Mouse (Mus musculus): ENCODE data around the gene Atl2. TPM values are rescaled to one million over a fixed set of nuclear protein-coding genes. Genes with fewer than 3 reads are reported as not detected.

Gene Atl2
- total RNA-seq, 2 experiments from 2014 or later: 16.7 to 21.6 TPM

DNA sequence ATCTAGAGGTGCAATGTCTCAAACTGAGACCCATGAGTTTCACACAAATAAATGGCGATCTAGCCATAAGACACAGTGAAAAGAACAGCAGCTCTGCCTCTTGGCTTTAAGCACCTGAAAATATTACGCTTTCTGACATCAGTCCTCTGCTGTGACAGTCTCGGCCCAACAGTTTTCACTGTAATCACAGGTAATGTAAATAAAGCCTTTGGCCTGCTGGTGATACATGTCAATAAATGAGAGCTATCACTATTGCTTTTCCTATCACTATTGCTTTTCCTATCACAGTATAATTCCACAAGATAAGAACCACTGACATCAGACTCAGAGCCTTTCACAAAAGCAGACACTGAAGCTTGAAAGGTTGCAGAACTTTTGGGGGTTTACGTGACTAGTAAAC is 8.7 kb upstream of the Atl2 start:
- ATAC-seq (replicated peaks; ENCODE audit: low FRiP score, poor library complexity, severe bottlenecking): no peak

DNA sequence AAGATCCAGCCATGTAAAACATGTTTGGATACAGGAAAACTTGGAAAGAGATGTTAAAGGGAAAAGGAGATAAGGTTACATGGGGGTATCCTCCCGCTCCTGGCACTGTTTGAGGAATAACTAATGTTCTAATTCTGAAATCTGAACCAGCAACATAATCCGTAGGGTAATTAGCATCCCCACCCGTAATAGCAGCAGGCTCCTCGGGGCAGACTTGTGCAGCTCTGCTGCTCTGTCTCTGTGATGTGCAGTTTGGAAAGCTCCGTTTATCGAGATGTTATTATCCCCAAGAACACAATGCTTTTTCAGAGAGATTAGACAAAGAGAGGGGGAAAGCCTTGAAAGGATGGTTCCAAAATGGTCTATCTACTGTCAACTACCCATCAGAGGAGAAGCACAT is 5.3 kb upstream of the Atl2 start:
- no peak for ATAC-seq (replicated peaks; ENCODE audit: low FRiP score, poor library complexity, severe bottlenecking)

DNA sequence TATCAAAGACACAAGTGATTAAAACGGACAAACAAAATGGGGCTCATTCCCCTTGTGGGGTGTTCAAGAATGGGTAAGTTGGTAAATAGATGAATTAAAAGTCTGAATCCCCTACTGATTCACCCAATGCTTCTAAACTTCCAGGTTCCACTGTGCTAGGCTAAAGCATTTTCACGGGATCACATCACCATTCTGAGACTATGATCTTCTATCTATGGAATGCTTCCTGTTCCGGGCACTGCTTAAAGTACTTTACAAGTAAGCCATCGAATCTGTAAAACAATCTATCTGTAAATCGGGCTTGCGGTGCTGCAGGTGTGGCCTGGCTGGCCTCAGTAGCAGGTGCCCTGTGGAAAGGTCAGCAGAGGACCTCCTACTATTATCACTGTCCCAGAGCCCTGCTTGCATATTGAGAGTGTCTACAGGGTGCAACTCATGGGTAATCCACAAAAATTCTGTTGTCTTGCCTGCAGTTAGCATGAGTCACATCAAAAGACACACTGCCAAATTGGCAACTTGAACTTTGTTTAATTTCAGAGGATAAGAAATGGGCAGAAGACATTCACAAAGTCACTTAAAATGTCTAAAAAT is 2.3 kb upstream of the Atl2 start:
- ATAC-seq (replicated peaks; ENCODE audit: low FRiP score, poor library complexity, severe bottlenecking): no peak

DNA sequence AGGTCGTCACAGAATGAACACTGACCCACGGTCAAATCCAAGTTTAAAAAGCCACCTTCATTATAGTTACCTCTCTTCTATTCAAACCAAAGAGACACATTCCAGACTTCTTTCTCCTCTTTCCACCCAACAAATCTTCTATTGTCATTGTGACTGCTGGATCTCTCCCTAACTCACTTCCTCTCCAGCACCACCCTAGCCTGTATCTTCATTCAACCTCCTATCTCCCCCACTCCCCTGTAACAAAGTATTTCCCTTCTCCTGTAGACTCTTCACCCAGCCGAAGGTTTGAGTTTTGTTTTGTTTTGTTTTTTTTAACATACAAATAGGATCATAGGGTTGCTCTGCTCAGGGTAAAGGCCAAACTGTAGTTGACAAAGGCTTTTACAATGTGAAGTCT is 1.7 kb upstream of the Atl2 start:
- ATAC-seq (replicated peaks; ENCODE audit: low FRiP score, poor library complexity, severe bottlenecking): no peak

DNA sequence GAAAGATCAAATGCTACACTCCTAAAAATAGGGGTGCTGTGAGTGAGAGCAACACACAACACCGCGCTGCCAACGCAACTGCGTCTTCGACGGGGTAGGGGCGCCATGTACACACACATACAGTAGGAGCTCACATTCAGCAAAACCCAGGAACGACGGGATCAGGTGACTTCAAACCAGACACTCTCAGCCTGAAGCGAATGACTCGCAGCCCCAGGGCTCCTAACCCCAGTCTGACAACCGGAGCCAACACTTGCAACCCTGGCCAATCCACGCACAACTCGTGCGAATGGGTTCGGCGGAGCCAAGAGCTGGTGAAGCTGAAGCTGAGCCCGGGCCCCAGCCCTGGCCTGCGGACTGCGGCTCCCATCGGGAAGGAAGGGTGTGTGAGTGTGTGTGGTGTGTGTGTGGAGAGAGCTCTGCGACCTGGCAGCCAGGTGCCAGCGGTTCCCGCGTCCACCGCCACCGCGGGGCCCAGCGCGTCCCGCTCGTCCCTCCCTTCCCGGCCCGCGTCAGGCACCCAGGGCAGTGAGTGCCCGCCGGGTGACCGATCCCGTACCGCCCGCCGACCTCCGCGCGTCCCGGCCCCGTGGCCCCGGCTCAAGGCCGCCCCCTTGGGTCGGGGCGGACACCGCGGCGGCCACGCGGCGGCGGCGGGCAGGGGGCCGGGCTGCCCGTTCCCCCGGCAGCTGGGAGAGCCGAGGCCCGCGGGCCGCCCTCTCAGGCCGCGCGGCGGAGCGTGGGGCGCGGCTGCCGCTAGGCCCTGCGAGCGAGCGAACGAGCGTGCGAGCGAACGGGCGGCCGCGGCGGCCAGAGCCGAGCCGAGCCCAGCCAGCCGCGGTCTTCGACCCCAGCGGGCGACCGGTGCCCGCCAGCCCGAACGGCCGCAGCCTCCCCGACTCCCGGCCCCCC is 696 bp downstream of the Atl2 start:
- peak; percentile 58 for ATAC-seq (replicated peaks; ENCODE audit: low FRiP score, poor library complexity, severe bottlenecking)

DNA sequence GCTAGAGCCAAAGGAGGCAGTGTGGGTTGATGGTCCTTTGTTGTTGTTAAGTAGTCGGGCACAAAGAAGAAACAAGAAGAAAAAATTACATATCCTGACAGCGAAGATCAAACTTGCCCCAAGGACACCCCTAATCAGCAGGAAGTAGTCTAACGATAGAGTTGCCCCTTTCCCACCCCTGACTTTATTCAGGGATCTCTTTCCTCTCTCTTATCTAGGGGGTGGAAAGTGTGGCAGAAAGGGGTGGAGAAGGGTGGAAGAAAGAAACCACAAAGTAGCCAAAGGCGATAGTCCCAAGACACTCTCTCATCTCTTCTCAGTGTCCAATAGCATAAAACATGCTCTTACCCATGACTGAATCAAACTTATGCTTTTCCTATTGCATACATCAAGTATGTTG is 1.9 kb downstream of the Atl2 start:
- no peak for ATAC-seq (replicated peaks; ENCODE audit: low FRiP score, poor library complexity, severe bottlenecking)

DNA sequence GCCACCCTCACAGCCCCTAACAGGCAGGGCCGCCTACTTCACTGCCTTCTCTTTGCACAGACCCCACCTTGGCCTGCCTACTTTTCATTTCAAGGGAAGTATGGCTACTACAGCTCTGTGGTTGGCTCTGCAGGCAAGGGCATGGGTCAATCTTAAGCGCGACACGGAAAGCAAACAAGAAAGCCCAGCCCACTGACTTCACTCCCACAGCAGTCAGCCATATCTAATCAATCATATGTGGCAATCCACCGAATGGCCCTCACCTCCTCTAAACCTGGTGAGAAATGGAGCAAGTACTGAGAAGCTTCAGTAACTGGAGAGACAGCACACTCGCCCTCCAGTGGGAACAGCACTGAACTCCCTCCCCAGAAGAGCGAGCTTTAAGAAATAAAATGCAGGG is 4.0 kb downstream of the Atl2 start:
- ATAC-seq (replicated peaks; ENCODE audit: low FRiP score, poor library complexity, severe bottlenecking): no peak

DNA sequence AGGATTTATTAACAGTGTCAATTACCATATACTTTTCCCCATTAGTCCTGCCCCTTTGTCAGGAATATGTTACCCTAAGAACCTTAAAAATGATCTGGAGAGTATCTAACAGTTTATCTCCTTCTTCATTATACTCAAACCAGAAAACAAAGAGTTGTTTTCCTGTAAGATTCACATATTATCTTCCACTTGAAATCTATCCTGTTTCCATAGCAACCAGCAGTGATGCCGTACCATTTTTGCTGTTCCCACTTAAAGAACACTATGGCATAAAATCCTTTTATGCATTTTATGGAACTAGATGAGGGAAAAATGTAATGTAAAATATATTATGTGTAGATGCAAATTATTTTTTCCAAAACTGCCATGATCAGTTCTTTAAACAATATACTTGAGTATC is 8.0 kb downstream of the Atl2 start:
- no peak for ATAC-seq (replicated peaks; ENCODE audit: low FRiP score, poor library complexity, severe bottlenecking)

DNA sequence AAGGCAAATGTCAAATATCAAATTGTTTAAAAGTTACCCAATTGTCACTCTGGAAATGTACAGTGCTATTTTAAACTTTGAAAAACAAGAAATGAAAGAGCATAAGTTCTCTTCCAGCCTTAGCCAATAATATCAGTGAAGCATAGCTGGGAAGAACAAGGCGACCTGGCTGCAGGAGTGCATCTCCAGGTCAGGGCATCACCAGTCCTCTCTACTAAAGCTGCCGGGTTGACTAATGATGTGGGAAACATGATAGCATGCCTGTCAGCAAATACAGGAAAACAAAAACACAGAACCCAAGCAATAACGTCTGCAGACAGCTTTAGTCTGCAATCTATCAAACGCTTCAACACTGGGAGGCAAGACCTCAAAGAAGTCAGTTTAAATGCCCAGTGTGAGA is 12.7 kb downstream of the Atl2 start:
- ATAC-seq (replicated peaks; ENCODE audit: low FRiP score, poor library complexity, severe bottlenecking): no peak

DNA sequence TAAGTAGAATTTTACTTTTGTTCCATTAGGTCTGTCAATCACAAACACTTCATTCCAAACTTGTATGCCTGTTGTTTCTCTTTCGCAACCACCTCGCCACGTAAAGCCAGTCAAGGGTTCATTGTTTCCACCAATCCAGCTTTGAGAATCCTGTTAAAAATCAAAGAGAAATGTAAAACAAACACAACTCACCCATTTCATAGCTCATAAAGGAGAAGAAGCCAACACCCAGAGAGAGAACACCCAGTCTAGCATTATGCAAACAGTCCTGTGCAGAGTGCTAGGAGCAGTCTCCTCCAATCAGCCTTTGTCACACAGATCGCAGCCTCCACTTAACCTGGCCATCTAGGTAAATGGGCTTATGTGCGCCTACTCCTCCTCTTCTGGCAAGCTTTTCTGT is 30.9 kb downstream of the Atl2 start:
- ATAC-seq (replicated peaks; ENCODE audit: low FRiP score, poor library complexity, severe bottlenecking): no peak

DNA sequence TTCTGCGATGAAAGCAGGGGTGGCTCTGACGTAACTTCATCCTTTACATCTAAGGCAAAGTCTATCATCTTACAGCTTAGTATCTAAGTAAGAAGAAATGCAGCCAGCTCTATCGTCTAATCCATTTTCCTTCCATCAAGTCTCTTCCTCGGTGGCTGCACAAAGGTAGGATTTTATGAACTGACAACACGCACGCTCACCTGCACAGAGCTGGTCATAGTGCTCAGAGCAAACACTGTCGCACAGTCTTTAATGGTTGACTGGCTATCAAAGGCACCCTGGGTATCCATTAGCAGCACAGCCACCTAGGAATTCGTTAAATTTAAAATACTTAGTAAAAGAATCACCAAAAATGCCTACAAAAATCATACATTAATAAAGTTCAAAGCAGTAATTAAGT is 31.4 kb downstream of the Atl2 start:
- no peak for ATAC-seq (replicated peaks; ENCODE audit: low FRiP score, poor library complexity, severe bottlenecking)

DNA sequence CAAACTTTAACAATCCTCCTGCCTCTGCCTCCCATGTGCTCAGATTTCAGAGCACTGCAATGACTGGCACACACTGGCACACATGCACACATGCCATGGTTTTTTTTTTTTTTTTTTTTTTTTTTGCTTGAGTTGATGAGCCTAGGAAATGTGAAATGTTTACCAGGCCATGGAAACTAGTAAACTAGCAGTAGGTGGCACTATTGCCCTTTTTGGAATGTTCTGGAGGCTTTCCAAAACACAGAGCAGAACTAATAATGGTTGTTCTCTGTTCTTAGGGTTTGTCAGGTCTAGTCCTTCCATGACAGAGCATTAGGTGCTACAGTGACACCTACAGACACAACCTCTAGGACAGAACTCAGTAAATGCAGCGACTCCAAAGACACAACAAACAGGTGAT is 33.9 kb downstream of the Atl2 start:
- ATAC-seq (replicated peaks; ENCODE audit: low FRiP score, poor library complexity, severe bottlenecking): no peak

DNA sequence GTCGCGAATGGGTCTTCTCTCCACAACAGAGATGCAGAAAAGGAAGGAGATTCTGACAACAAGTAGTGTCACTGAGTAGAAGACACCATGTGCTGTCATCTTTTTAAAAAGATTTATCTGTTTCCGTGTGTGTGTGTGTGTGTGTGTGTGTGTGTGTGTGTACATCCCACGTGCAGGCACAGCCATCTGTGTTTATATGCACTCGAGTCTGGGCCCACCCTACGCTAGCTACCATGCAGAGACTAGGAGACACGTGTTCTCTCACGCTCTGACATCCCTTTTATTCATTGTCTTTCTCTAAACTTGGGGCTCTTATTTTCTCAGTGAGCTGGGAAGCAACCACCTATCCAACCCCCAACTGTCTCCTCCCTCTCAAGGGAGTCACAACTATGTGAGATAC is 40.4 kb downstream of the Atl2 start:
- no peak for ATAC-seq (replicated peaks; ENCODE audit: low FRiP score, poor library complexity, severe bottlenecking)

DNA sequence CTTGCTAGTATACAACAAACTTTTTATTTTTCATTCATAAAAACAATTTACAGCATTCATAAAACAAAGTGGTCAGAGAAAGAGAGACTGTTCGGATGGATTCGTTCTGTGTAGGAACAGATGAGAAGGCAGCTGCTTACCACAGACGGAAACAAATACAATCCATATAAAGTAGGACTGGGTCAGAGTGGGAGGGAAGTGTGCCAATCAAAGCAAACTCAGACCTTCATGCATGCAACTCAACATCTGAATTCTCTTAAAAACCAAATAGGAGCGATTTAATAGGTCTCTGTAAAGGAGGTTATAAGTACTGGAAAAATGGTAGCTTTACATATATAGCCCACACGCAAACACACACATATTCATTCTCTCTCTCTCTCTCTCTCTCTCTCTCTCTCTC is 47.5 kb downstream of the Atl2 start:
- no peak for ATAC-seq (replicated peaks; ENCODE audit: low FRiP score, poor library complexity, severe bottlenecking)

DNA sequence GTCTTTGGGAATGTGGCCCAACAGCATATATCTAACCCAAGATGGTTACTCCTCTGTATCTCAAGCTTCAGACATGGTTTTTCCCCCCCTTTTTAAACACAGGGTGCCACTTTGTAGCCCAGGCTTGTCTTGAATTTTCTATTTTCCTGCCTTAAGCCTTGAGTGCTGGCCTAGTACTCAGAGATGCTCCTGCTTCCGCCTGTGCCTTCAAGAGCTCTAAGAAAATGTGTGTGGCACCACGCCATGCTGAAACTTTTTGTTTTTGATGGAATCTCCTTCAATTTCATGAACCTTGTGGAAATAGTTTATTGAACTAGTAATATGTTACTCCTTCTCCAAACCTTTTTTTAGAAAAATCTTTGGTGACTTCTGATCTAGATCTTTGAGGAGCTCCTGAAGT is 49.7 kb downstream of the Atl2 start:
- ATAC-seq (replicated peaks; ENCODE audit: low FRiP score, poor library complexity, severe bottlenecking): no peak

DNA sequence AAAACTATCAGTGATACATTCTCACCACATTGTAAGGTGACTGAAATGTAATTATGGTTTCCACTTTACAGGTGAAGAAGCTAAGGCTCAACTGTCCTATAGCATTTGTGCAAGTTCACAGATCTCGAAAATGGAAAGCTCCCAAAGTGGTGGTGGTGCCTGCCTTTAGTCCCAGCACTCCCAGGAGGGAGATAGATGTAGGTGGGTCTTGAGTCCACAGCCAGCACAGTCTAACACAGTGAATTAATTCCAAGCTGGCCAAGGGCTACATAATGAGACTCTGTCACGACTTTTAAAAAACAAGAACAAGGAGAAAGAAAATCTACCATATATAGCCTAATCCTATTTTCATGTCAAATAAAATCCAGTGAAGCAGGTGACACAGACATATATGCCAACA is 50.2 kb downstream of the Atl2 start:
- ATAC-seq (replicated peaks; ENCODE audit: low FRiP score, poor library complexity, severe bottlenecking): no peak

DNA sequence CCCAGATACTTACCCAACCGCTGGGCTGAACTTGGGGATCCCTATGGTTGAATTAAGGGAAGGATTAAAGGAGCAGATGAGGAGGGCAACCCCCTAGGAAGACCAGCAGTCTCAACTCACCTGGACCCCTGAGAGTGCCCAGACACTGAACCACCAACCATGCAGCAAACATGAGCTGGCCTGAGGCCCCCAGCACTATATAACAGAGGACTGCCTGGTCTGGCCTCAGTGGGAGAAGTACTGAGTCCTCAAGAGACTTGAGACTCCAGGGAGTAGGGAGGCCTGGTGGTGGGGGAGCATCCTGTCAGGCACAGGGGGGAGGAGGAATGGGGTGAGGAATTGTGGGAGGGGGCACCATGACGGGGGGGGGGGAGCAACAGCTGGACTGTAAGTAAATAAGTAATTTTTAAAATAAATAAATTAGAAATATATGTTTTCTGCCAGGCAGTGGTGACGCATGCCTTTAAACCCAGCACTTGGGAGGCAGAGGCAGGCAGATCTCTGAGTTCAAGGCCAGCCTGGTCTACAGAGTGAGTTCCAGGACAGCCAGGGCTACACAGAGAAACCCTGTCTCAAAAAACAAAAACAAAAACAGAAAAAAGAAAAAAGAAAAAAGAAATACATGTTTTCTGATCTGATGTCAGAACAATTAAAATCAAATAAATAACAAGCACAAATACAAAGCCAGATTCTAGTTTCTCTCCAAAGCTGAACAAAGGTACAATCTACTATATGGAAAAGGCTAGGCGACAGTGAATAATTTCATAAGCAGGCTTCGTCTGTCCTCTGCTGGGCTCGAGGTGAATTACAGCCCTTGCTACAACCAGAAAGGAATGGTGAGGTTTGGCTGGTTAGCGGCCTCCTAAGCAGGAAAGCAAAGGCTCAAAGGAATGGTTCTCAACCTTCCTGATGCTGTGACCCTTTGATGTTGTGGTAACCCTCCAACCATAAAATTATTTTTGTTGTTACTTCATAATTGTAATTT is 55.4 kb downstream of the Atl2 start:
- ATAC-seq (replicated peaks; ENCODE audit: low FRiP score, poor library complexity, severe bottlenecking): no peak

DNA sequence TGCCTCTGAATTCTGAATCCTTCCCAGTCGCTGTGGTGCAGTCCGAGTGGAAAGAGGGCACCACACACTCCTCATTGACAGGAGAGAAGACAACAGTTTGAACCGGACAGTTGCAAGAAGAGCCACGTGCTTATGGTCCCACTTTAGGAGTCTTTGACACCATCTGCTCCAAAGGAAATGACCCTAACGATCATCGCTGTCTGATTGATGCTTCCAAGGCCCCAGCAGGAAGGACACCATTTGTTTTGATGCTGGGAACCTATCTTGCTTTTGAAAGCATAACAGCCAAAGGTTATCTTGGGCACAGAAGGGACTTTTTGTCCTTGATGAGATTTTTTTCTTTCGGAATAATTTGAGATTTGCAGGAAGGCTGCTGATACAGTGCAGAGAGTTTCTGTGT is 58.9 kb downstream of the Atl2 start:
- ATAC-seq (replicated peaks; ENCODE audit: low FRiP score, poor library complexity, severe bottlenecking): no peak

DNA sequence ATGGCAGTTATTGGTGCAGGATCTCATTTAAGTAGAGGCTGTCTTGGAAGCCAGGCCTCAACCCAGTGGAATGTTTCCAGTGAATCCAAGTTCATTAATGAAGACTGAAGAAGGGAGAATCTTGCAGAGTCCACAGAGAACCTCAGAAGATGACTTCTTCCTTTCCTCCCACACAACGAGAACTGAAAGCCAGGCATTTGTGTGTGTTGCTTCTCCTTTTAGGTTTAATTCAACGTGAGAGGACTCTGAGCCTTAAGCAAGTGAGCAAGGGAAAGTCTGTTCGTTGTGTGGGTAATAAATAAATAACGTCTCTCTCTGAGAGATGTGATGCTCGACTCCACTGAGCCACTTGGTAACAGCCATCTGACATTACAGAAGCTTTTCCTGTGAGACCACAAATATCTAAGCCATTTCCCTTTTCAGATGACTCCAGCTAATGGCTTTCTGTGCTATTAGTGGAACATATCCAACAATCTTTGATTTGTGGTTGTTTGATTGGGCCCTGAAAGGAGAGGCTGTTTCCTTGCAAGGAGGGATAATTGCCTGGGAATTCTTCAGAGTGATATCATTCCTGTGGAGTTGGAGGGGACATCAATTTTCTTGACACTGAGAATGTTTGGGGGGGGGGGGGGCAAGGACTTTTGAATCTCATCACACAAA is 60.1 kb downstream of the Atl2 start:
- no peak for ATAC-seq (replicated peaks; ENCODE audit: low FRiP score, poor library complexity, severe bottlenecking)

DNA sequence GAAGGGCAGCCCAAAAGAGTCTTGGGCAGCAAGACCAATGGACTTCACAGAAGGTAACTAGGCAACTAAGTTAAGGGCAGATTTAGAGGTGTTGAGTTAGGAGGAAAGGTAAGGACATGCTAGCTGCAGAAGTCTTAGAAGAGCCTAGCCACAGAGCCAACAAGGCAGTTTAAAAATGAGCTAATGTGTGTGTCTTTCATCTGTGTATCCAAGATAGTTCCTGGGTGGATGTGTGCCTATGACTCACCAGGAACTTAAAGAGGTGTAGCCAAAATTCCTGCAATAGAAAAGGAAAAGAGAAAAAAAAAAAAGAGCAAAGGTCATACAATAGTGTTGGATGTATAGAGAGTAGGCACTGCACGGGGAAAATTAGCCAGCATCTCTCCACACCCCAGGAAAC is 63.6 kb downstream of the Atl2 start:
- ATAC-seq (replicated peaks; ENCODE audit: low FRiP score, poor library complexity, severe bottlenecking): no peak

All from erythroblast, adult 5-6 weeks (primary cell).